Mouse (Mus musculus) liver, postnatal 0 days (tissue): Measurements from ENCODE around the gene Atp1b2. TPM values are rescaled to one million over a fixed set of nuclear protein-coding genes. Genes with fewer than 3 reads are reported as not detected.
A peak's percentile ranks its signal among the peaks of the same experiment; 100 is the strongest.
"Not testable (repeated sequence)": the region's sequence is repeated elsewhere in the genome, so short reads cannot be mapped to it uniquely, and the experiment has no call there.

Source experiments
- ATAC-seq: fragments of 200-750 bp; cut with Nextera tagmentation; 2 replicates; pipeline ENCODE4 v1.8.0; 2017; ENCODE audit warnings: mild to moderate bottlenecking, moderate library complexity
- DNase-seq: peaks from one replicate; pipeline ENCODE4 v3.0.0-alpha.2; 2016
- H3K27ac ChIP-seq: fragments of 300-500 bp; sonication (generic); 2 replicates; pipeline ENCODE4 v1.5.1; 2014; ENCODE audit warnings: antibody characterized with exemption, moderate library complexity, mild to moderate bottlenecking, low read depth
- H3K27me3 ChIP-seq: fragments of 300-500 bp; sonication (generic); 2 replicates; pipeline ENCODE4 v1.6.1; 2014; ENCODE audit warnings: low read length, control low read depth, mixed read lengths; ENCODE audit not compliant: insufficient read depth
- H3K36me3 ChIP-seq: fragments of 300-500 bp; sonication (generic); replicated peaks from 2 replicates; pipeline ENCODE4 v1.6.1; 2014; ENCODE audit warnings: mild to moderate bottlenecking, control low read depth, low read length, moderate library complexity, mixed read lengths; ENCODE audit not compliant: insufficient read depth
- H3K4me1 ChIP-seq: fragments of 300-500 bp; sonication (generic); 2 replicates; pipeline ENCODE4 v1.6.1; 2014; ENCODE audit warnings: antibody characterized with exemption, mild to moderate bottlenecking, control low read depth; ENCODE audit not compliant: insufficient read depth
- H3K4me2 ChIP-seq: fragments of 300-500 bp; sonication (generic); 2 replicates; pipeline ENCODE4 v1.6.1; 2014; ENCODE audit warnings: low read depth, mild to moderate bottlenecking, low read length, moderate library complexity, mixed read lengths
- H3K4me3 ChIP-seq: fragments of 300-500 bp; sonication (generic); 2 replicates; pipeline ENCODE4 v1.5.1; 2014; ENCODE audit warnings: low read depth, low read length
- H3K9ac ChIP-seq: fragments of 300-500 bp; sonication (generic); replicated peaks from 2 replicates; pipeline ENCODE4 v1.6.1; 2014; ENCODE audit warnings: mild to moderate bottlenecking, moderate library complexity
- H3K9me3 ChIP-seq: fragments of 300-500 bp; sonication (generic); 2 replicates; pipeline ENCODE4 v1.6.1; 2016; ENCODE audit warnings: mild to moderate bottlenecking, control low read depth, low read length, mixed read lengths
- CTCF ChIP-seq: sonication (generic); IDR thresholded peaks from 2 replicates; pipeline ENCODE4 v1.5.1; 2016; ENCODE audit warnings: antibody characterized with exemption, low read depth
- EP300 ChIP-seq: IDR thresholded peaks from 2 replicates; pipeline ENCODE4 v1.6.1; 2016; ENCODE audit warnings: antibody characterized with exemption, low read depth, mild to moderate bottlenecking
- WGBS: fragments of 180-500 bp; shearing (Covaris S2); extraction: QIAGEN DNeasy Blood & Tissue Kit; methylation state at CpG from one replicate; pipeline ENCODE4 v1.1.7; 2014; ENCODE audit not compliant: insufficient replicate concordance; 5-methylcytosine and 5-hydroxymethylcytosine counted together
- polyA plus RNA-seq: library from polyadenylated mRNA; unstranded; fragments of >200 nt; fragmentation: Nextera tagmentation; extraction: Ambion mirVana; gene quantifications from 2 replicates; pipeline ENCODE4 v1.2.1, GENCODE M21; 2015

Gene Atp1b2
- polyA plus RNA-seq, 1 experiment from 2014 or later: 5.3 TPM

DNA sequence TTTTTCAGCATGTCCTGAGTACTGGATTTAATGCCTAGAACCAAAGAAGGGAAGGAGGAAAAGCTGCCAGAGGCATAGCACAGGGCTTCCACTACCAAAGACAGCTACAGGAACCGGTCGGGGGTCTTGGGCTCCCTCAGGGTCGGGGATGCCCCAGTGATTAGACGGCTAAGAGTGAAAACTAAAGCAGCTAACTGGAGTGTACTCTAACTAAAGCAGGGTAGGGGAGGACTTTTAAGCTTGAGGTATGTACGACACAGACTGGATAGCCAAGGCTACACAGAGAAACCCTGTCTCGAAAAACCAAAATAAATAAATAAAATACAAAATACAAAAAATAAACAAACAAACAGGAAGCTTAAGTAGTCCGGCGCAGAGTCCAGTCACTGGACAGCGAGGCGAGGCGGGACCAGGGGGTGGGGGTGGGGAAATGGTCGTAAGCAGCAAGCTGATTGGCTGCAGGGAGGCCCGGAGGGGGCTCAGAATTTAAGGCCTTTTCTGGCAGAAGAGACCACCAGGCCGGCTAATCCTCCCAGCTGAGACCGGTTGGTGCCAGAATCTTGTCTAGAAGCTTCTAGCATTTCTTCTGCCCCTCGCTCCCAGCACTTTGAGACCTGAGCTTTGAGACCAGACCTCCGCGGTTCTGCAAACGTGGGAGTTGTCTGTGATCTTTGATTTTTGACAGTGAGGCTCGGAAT is 16.0 kb upstream of the Atp1b2 start, which contains the start of gene Sat2:
Gene Sat2, plus strand, starts transcription at position 454 of the 698 bp plus-strand sequence.
- TF ChIP-seq CTCF (no peak), EP300 (no peak)
- H3K4me1 ChIP-seq: peaks cover 7% of the 10 kb centered on the region
- H3K4me2 ChIP-seq: peak within 1 kb of the TSS; percentile 74
- peak within 1 kb of the TSS; percentile 75 for H3K27ac ChIP-seq
- peak within 1 kb of the TSS; percentile 63 for H3K4me3 ChIP-seq
- no peaks in the 10 kb centered on the region for H3K9me3 ChIP-seq
- no peaks in the 10 kb centered on the region for H3K27me3 ChIP-seq
- peak; percentile 73 for DNase-seq
- 4% methylated on average over 20 of the region's 20 CpGs for WGBS
- peak; percentile 83 for ATAC-seq
- peak within 1 kb of the TSS; percentile 74 for H3K9ac ChIP-seq
- H3K36me3 ChIP-seq: no peaks in the 10 kb centered on the region

DNA sequence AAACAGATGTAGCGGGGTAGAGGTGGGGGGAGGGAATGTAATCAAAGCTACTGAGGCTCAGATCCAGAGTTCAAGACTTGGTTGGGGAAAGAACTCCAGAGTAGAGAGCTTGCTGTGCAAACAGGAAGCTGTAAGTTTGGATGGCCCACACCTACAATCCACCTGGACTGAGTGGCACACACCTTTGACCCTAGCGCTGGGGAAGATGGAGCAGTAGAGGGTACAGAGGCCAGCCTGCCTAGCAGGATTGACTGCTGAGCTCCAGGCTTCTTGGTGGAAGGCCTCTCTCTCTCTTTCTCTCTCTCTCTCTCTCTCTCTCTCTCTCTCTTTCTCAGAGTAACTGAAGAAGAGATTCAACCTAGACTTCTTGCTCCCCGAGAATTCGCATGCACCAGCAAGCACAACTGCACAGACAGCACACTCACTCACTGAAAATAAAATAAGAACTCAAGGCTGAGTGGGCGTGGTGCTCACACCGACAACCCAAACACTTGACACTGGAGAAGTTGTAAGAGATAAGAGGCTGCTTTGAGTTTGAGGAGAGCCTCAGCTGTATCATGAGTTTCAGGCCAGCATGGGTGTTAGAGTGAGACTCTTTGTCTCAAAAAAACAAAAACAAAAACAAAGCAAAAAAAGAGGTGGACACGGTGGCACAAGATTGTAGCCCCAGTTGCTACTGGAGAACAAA is 14.8 kb upstream of the Atp1b2 start:
- no peak for TF ChIP-seq EP300
- TF ChIP-seq CTCF: no peak
- Histone ChIP-seq H3K27ac (no peak overlapping the region), H3K4me3 (no peak overlapping the region), H3K4me2 (no peak overlapping the region), H3K9me3 (no peaks in the 10 kb centered on the region), H3K9ac (no peak overlapping the region), H3K27me3 (no peaks in the 10 kb centered on the region), H3K4me1 (peaks cover 7% of the 10 kb centered on the region), H3K36me3 (no peaks in the 10 kb centered on the region)
- no peak for DNase-seq
- WGBS: 51% methylated on average over 7 of the region's 7 CpGs
- no peak for ATAC-seq

DNA sequence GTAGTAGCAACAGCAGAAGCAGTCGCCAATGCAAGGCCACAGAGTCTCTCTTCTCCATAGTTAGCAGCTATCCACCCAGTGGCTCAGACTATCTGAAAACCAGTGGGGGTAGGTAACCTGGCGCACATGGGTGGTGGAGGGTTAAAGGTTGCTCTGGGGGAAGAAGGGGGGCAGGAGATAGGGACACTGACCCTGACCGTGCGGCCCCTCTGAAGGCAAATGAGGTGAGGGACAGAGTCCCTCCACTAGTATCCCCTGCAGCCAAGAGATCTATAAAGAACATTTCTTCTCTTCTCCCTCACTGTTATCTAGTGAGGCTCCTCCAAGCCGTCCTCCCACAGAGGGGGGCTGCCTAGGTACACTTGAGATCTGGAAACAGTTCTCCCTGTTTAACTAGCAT is 12.1 kb upstream of the Atp1b2 start, which contains the start of gene Shbg:
Gene Shbg, minus strand, starts transcription at position 101 of the 400 bp plus-strand sequence.
- 37% methylated on average over 5 of the region's 5 CpGs for WGBS
- no peak within 1 kb of the TSS for H3K4me2 ChIP-seq
- peaks cover 10% of the 10 kb centered on the region for H3K4me1 ChIP-seq
- H3K27me3 ChIP-seq: no peaks in the 10 kb centered on the region
- ATAC-seq (no peak), DNase-seq (no peak)
- no peak within 1 kb of the TSS for H3K4me3 ChIP-seq
- H3K36me3 ChIP-seq: no peaks in the 10 kb centered on the region
- TF ChIP-seq CTCF (no peak), EP300 (no peak)
- no peak within 1 kb of the TSS for H3K27ac ChIP-seq
- H3K9ac ChIP-seq: peak within 1 kb of the TSS; percentile 26; the same call in 1 of the 2 replicates
- no peaks in the 10 kb centered on the region for H3K9me3 ChIP-seq

DNA sequence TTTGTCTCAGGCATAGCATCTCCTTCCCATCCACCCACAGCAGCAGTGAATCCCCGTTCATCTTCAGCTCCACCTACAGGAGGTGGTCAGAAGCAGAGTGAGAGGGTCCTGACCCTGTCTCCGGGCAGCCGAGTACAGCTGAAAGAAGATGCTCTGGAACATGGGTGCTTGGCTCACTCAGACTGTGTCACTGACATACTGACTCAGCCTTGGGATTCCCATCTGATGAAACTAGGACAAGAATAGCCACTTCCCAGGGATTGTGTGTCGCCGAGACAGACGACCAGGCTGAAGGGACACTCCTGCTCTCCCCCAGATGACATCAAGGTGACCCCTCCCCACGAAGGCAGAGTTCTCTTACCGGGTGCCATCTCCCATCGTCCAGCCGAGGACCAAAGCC is 11.0 kb upstream of the Atp1b2 start:
- Histone ChIP-seq H3K4me2 (no peak overlapping the region), H3K36me3 (no peaks in the 10 kb centered on the region), H3K9me3 (no peaks in the 10 kb centered on the region), H3K4me3 (no peak overlapping the region), H3K4me1 (peaks cover 10% of the 10 kb centered on the region), H3K9ac (no peak overlapping the region), H3K27me3 (no peaks in the 10 kb centered on the region), H3K27ac (no peak overlapping the region)
- DNase-seq: no peak
- 43% methylated on average over 10 of the region's 10 CpGs for WGBS
- ATAC-seq: no peak
- TF ChIP-seq EP300: no peak
- no peak for TF ChIP-seq CTCF

DNA sequence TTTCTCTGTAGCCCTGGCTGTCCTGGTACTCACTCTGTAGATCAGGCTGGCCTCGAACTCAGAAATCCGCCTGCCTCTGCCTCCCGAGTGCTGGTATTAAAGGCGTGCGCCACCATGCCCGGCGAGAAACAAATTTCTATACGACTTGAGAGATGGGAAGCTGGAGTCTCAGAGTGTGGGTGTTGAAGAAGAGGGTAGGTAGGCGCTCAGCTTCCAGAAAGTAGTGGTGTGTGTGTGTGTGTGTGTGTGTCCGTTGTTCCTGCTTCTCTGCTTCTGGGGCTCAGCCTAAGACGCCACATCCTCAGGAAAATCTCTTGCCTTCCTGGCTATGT is 8.5 kb upstream of the Atp1b2 start:
- not testable (repeated sequence) for DNase-seq, H3K36me3 ChIP-seq, H3K27ac ChIP-seq, H3K4me1 ChIP-seq, H3K9ac ChIP-seq, H3K9me3 ChIP-seq, H3K27me3 ChIP-seq, ATAC-seq
- Histone ChIP-seq H3K4me3 (peak overlapping the region; percentile 26; the same call in 1 of the 2 replicates), H3K4me2 (peak overlapping the region; percentile 74)
- WGBS: 44% methylated on average over 11 of the region's 11 CpGs

DNA sequence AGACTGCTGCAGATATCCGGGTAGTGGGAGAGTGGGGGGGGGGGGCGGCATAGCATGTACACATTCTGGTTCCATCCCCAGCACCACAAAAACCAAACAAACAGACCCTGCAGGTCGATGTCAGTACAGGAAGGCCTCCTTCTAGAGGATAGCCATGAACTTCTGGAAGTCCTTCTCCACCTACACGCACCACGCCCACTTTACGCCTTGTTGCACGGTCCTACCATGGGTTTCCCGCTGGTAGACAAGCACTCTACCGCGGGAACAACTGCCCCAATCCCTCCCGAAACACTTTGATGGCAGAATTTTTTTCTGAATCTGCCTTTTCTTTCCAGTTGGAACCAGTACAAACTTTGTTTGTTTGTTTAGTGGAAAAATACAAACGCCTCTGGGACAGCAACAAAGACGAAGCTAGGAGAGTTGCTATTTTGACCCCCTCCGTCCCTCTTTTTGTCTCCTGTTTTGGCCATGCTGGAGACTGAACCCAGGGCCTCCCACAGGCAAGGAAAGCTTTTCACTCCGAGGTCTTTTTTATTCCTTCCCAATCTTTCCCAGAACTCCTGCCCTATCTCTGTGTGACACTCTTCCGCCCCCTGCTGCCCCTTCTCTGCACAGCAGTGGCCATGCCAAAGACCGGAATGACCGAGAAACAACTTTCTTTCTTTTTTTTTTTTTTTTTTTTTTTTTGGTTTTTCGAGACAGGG is 8.0 kb upstream of the Atp1b2 start:
- peak; percentile 88 for DNase-seq
- Histone ChIP-seq H3K27me3 (no peaks in the 10 kb centered on the region), H3K4me1 (peaks cover 4% of the 10 kb centered on the region; the same call in 1 of the 2 replicates), H3K4me3 (peak overlapping the region; percentile 26), H3K27ac (no peak overlapping the region), H3K36me3 (no peaks in the 10 kb centered on the region), H3K4me2 (peak overlapping the region; percentile 74), H3K9ac (peak overlapping the region; percentile 42), H3K9me3 (no peaks in the 10 kb centered on the region)
- peak; percentile 90 for TF ChIP-seq CTCF
- no peak for TF ChIP-seq EP300
- peak; percentile 71 for ATAC-seq
- 8% methylated on average over 19 of the region's 19 CpGs for WGBS
